Mouse (Mus musculus) embryonic facial prominence, embryonic 14.5 days (tissue): ENCODE measurements at regions not wholly inside any gene's neighbourhood (a gene's known extent, or its start where the extent isn't known, plus 50 kb on each side); places are given as distances from the start of the nearest gene placed in this dataset.

Experiments
- ATAC-seq: fragments of 200-750 bp; cut with Nextera tagmentation; 2 replicates; pipeline ENCODE4 v1.8.0; 2017; ENCODE audit warnings: low read depth, moderate number of reproducible peaks, moderate TSS enrichment
- DNase-seq: peaks from one replicate; pipeline ENCODE4 v3.0.0-alpha.2; 2015; ENCODE audit warnings: low spot score
- H3K27ac ChIP-seq: fragments of 300-500 bp; sonication (generic); replicated peaks from 2 replicates; pipeline ENCODE4 v1.5.1; 2014; ENCODE audit warnings: low read depth, mild to moderate bottlenecking, low read length, moderate library complexity
- H3K27me3 ChIP-seq: fragments of 300-500 bp; sonication (generic); replicated peaks from 2 replicates; pipeline ENCODE4 v1.6.1; 2014; ENCODE audit warnings: low read length; ENCODE audit not compliant: control insufficient read depth, insufficient read depth
- H3K36me3 ChIP-seq: fragments of 300-500 bp; sonication (generic); 2 replicates; pipeline ENCODE4 v1.6.1; 2014; ENCODE audit warnings: low read length, mixed read lengths; ENCODE audit not compliant: control insufficient read depth, insufficient read depth
- H3K4me1 ChIP-seq: fragments of 300-500 bp; sonication (generic); 2 replicates; pipeline ENCODE4 v1.6.1; 2014; ENCODE audit warnings: antibody characterized with exemption, low read length; ENCODE audit not compliant: control insufficient read depth, insufficient read depth
- H3K4me2 ChIP-seq: fragments of 300-500 bp; sonication (generic); 2 replicates; pipeline ENCODE4 v1.6.1; 2014; ENCODE audit warnings: low read depth, mild to moderate bottlenecking, low read length, moderate library complexity, mixed read lengths
- H3K4me3 ChIP-seq: fragments of 300-500 bp; sonication (generic); 2 replicates; pipeline ENCODE4 v1.5.1; 2014; ENCODE audit warnings: low read depth, mild to moderate bottlenecking, low read length
- H3K9ac ChIP-seq: fragments of 300-500 bp; sonication (generic); 2 replicates; pipeline ENCODE4 v1.6.1; 2014; ENCODE audit warnings: low read depth, mild to moderate bottlenecking, low read length, moderate library complexity, mixed read lengths
- H3K9me3 ChIP-seq: fragments of 300-500 bp; sonication (generic); 2 replicates; pipeline ENCODE4 v1.6.1; 2016; ENCODE audit warnings: low read length; ENCODE audit not compliant: control insufficient read depth
- WGBS: fragments of 180-500 bp; shearing (Covaris S2); extraction: QIAGEN DNeasy Blood & Tissue Kit; methylation state at CpG from one replicate; pipeline ENCODE4 v1.1.7; 2014; 5-methylcytosine and 5-hydroxymethylcytosine counted together

DNA sequence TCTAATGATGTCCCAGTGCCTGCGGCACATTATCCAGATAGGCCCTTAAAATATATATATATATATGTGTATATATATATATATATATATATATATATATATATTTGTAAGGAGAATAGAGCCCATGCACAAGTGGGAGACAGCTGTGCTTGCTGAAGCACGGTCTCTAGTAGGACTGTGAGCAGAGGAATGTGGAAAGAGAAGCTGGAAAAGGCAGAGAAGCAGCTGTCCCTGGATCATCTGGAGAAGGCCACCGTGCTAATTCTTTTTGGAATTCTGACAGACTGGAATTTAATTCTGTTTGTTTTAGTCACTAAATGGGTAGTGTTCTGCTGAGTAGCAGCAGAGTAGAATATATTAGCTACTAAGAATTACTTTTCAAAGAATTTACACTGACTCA, 370.4 kb upstream of the Tle4 start:
- no peaks in the 10 kb centered on the region for H3K9me3 ChIP-seq
- H3K4me1 ChIP-seq, result peaks cover 7% of the 10 kb centered on the region; the same call in 1 of the 2 replicates
- H3K9ac ChIP-seq, result no peak overlapping the region
- DNase-seq, result peak; percentile 80
- no peaks in the 10 kb centered on the region for H3K36me3 ChIP-seq
- ATAC-seq, result 0 out of 2 replicates have a peak, but pooled peaks have one; percentile 62
- H3K27me3 ChIP-seq, result no peaks in the 10 kb centered on the region
- no peak overlapping the region for H3K4me3 ChIP-seq
- WGBS, result 62% methylated on average over 3 of the region's 3 CpGs
- no peak overlapping the region for H3K4me2 ChIP-seq
- no peak overlapping the region for H3K27ac ChIP-seq

DNA sequence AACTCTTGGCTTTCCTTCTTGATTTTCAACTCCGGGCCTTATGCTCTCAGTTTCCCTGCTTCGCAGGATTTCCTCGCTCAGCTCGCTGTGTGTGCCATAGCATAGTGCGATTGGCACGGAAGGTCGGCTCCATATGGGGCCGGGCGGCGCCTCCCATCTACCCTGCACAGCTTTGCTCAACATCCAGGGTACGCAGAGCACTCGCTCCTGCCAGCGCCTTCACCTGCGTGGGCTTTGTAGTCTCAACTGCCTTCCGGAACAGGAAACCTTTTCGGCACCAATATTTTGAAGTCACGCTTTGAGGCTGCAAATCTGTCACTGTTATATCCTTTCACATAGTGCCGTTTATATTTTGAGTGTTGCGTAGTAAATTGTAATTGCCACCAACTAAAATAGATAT, 359.9 kb upstream of the Tle4 start:
- H3K4me1 ChIP-seq, result no peaks in the 10 kb centered on the region
- H3K4me2 ChIP-seq, result no peak overlapping the region
- WGBS, result 92% methylated on average over 19 of the region's 19 CpGs
- H3K36me3 ChIP-seq, result no peaks in the 10 kb centered on the region
- H3K9me3 ChIP-seq, result no peaks in the 10 kb centered on the region
- ATAC-seq (no peak), DNase-seq (no peak)
- no peak overlapping the region for H3K9ac ChIP-seq
- H3K4me3 ChIP-seq, result no peak overlapping the region
- no peak overlapping the region for H3K27ac ChIP-seq
- H3K27me3 ChIP-seq, result no peaks in the 10 kb centered on the region

DNA sequence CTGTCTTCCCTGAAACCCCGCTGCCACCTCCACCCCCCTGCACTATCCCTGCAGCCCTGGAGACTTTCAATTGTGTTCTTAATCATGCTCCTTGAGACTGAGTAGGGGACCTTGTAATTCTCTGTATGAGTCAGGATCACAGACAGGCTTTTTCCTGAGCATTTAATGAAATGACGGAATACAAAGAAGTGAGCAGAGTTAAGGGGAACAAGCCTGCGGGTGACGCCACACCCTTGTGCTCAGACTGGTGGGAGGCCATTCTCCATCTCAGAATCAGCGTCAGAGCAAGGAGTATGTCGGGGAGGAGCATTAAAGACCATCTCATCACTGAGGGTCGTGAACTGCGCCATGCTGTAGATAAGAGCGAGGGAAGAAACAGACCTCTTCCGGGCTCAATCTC, 359.3 kb upstream of the Tle4 start:
- H3K36me3 ChIP-seq, result no peaks in the 10 kb centered on the region
- DNase-seq, result no peak
- no peak overlapping the region for H3K9ac ChIP-seq
- H3K4me1 ChIP-seq, result no peaks in the 10 kb centered on the region
- ATAC-seq, result no peak
- no peaks in the 10 kb centered on the region for H3K27me3 ChIP-seq
- WGBS, result 64% methylated on average over 10 of the region's 10 CpGs
- H3K9me3 ChIP-seq, result no peaks in the 10 kb centered on the region
- H3K4me2 ChIP-seq, result no peak overlapping the region
- no peak overlapping the region for H3K27ac ChIP-seq
- no peak overlapping the region for H3K4me3 ChIP-seq

DNA sequence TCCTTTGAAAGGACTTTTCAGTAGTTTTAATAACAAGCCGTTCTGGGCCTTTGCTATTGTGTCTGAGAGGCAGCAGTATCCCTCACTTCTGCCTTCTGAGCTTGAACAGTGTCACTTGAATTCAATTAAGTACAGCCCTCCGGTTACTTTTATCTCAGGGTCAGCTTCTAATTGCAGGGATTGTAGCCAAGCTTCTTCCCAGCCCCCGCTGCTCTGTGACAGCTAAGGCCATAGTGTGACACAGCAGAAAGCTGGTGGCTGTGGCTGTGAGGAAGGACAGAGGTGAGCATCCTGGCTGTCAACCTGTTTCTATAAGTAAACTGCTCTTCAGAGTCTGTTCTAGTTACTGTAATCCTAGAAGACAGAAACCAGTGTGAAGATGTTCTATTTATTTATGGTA, 358.5 kb upstream of the Tle4 start:
- DNase-seq (no peak), ATAC-seq (no peak)
- 26% methylated on average over 3 of the region's 3 CpGs for WGBS
- no peak overlapping the region for H3K9ac ChIP-seq
- no peak overlapping the region for H3K27ac ChIP-seq
- no peaks in the 10 kb centered on the region for H3K4me1 ChIP-seq
- no peaks in the 10 kb centered on the region for H3K27me3 ChIP-seq
- H3K4me3 ChIP-seq, result no peak overlapping the region
- no peak overlapping the region for H3K4me2 ChIP-seq
- no peaks in the 10 kb centered on the region for H3K9me3 ChIP-seq
- no peaks in the 10 kb centered on the region for H3K36me3 ChIP-seq

DNA sequence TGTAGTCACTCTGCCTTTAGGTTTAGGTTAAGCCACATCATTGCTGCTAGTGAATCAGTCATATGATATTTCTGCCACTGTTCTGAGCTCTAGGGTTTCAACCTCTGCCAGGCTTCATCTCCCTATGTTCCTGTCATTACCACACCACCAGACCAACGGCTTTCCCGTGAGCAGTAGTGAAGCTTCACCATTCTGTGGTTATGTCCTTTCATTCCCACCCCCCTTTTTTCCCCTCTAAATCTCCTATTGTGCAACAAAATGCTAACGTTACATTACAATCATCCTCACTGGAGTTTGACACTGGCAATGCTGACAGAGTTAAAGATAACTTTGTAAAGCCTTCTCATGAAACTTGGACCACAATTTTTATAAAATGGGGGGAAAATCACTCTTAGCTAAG, 358.1 kb upstream of the Tle4 start:
- no peaks in the 10 kb centered on the region for H3K27me3 ChIP-seq
- no peak overlapping the region for H3K27ac ChIP-seq
- no peaks in the 10 kb centered on the region for H3K36me3 ChIP-seq
- no peaks in the 10 kb centered on the region for H3K9me3 ChIP-seq
- 28% methylated on average over 3 of the region's 3 CpGs for WGBS
- H3K4me2 ChIP-seq, result no peak overlapping the region
- no peaks in the 10 kb centered on the region for H3K4me1 ChIP-seq
- H3K9ac ChIP-seq, result no peak overlapping the region
- no peak for ATAC-seq
- no peak overlapping the region for H3K4me3 ChIP-seq
- DNase-seq, result no peak

DNA sequence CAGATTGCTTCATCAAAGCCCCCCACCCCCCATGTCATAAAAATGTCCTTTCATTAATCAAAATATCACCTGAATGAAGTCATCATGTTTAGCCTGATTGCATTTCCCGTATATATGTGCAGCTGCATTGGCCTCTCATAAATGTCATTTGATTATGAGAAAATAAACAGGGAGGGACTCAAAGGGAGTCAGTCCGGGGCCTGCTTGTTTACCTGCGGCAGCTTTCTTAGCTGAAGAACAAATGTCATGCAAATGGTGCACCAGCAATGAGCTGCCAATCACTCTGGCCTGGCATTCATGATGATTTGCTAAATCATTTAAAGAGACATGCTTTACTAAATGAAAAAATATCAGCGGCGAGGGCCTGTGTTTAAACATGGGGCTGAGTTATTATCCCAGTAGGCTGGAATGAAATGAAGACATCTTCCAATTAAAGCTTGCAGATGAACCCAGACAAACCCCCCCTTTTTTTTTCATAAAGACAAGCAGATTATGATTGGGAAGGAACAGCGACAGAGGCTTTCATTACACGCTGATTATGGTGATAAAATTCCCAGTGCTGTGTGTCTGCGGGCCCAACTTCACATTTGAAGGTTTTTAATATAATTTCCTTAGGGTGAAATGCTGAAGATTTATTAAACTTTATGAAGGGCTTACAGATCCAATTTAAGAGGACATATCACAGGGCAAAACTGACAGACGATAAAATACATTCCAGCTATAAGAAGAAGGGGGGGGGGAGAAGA, 342.5 kb upstream of the Tle4 start:
- no peak for DNase-seq
- Histone ChIP-seq H3K4me1 (no peaks in the 10 kb centered on the region), H3K4me2 (no peak overlapping the region), H3K27me3 (no peaks in the 10 kb centered on the region), H3K27ac (no peak overlapping the region), H3K4me3 (no peak overlapping the region), H3K9ac (no peak overlapping the region), H3K36me3 (no peaks in the 10 kb centered on the region), H3K9me3 (no peaks in the 10 kb centered on the region)
- ATAC-seq, result no peak
- whole genome bisulfite sequencing, result 61% methylated on average over 9 of the region's 9 CpGs

DNA sequence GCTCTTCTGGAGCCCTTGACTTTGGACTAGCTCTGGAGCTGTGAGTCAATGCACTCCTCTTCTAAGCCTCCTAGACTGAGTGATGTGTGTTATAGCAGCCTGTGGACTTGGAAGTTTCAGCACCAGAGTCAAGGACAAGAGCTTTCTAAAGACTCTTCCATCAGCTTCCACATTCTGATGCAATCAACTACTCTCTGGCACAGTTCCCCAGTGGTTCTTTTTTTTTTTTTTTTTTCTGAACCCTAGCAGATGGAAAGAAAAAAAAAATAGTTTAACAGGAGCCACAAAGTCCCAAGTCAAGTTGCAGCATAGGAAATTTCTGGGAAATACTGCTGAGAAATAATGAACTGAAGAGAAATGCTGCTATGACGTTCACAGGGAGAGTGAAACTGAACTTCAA, 324.4 kb upstream of the Tle4 start:
- no peaks in the 10 kb centered on the region for H3K36me3 ChIP-seq
- ATAC-seq (no peak), DNase-seq (no peak)
- no peaks in the 10 kb centered on the region for H3K4me1 ChIP-seq
- H3K4me2 ChIP-seq, result no peak overlapping the region
- H3K4me3 ChIP-seq, result no peak overlapping the region
- H3K27me3 ChIP-seq, result no peaks in the 10 kb centered on the region
- H3K9ac ChIP-seq, result no peak overlapping the region
- H3K9me3 ChIP-seq, result no peaks in the 10 kb centered on the region
- no peak overlapping the region for H3K27ac ChIP-seq
- 61% methylated on average over 1 of the region's 1 CpGs for WGBS

DNA sequence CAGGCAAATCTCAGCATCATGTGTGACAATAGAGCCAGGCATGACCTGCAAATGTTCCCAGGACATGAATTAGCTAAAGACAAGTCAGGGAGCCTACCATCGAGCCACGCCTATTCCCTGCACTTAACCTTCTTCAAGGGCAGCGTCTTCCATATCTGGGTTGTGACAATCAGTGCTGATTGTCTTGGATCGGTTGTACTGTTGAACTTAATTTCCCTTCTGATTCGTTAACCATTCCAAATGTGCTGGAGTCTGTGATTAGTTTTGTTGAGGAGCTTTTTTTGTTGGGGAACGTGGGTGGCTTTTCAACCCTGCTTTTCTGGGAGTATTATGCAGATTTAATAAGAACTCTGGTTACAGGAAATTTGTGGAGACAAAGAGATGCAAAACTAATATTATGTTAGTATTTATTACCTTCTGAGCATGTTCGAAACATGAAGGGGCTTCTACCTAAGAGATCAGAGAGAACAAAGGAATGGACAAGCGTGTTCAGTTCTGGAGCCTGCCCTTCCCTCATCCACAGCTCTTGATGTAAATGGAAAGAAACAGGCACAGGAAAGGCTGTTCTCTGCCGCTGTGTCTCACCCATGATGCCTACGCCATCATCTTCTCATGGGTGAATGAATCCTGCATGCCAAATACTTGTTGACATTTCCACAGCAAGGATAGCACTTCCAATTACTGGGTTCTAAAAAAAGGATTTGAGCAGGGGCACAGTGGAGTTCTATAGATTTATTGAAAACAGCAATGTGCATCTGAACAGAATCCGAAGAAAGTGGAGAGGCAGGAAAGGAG, 313.4 kb upstream of the Tle4 start:
- Histone ChIP-seq H3K27me3 (no peaks in the 10 kb centered on the region), H3K4me1 (no peaks in the 10 kb centered on the region), H3K27ac (no peak overlapping the region), H3K4me3 (no peak overlapping the region), H3K36me3 (no peaks in the 10 kb centered on the region), H3K4me2 (no peak overlapping the region), H3K9me3 (no peaks in the 10 kb centered on the region), H3K9ac (no peak overlapping the region)
- 84% methylated on average over 11 of the region's 11 CpGs for WGBS
- ATAC-seq (no peak), DNase-seq (peak; percentile 45)

DNA sequence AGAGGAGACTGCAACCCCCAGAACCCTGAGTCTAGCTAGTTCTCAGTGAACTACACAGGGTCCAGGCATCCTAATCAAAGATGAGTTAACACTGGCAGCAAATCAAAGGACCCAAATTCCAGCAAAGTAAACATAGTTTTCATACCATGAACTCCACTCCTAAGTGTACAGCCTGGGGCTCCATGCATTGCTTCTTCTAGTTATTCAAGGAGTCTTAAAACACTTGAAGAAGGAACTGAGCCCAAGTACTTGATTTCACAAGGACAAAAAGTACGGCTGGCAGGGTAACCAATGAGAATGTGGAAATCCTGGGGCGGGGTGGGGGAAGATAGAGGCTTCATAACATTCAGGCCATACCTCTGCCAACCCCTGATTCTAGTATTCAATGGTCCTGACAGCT, 297.0 kb upstream of the Tle4 start:
- Histone ChIP-seq H3K9me3 (no peaks in the 10 kb centered on the region), H3K4me1 (peaks cover 13% of the 10 kb centered on the region), H3K27me3 (peaks cover 12% of the 10 kb centered on the region; the same call in 1 of the 2 replicates), H3K9ac (no peak overlapping the region), H3K4me2 (no peak overlapping the region), H3K27ac (no peak overlapping the region), H3K4me3 (no peak overlapping the region), H3K36me3 (no peaks in the 10 kb centered on the region)
- WGBS, result 79% methylated on average over 2 of the region's 2 CpGs
- no peak for DNase-seq
- no peak for ATAC-seq
